Mouse (Mus musculus): ENCODE data around the gene Ablim2. TPM values are rescaled to one million over a fixed set of nuclear protein-coding genes. Genes with fewer than 3 reads are reported as not detected.
A peak's percentile ranks its signal among the peaks of the same experiment; 100 is the strongest.

The Ablim2 gene
- polyA plus RNA-seq, 1 experiment from 2014 or later, result 5.7 TPM

DNA sequence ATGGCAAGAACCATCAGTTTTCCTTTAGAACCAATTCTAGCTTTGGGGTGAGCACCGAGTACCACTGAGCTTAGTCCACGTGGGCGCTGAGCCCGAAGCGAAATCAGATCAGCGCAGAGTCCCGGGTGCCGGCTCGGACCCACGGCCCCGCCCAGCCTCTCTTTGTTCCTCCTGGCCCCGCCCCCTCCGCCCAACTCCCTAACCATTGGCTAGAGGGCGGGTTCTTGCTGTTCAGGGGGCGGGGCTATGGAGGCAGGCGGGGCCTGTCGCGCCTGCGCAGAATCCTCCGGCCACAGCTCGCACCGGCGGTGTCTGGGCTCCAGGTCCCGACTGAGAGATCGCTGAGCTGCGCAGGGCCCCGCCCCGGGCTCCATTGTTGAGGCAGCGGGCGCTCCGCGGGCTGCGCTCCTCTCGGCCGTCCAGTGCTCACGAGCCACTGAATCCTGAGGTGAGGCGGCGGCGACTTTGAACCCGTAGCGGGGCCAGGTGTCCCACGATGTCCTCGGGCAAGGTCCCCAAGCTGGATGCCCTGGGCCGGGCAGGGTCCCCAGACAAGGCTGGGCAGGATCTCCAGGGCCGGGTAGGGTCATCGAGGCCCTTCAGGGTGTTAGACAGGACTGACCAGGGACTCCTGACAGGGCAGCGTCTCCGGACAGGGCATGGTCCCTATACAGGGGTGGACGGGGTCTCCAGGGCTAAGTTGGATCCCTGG, 135.6 kb downstream of the Ablim2 start, which contains the start of gene Afap1:
Gene Afap1, plus strand, starts transcription at position 227 of the 712 bp plus-strand sequence.
- H3K9me3 ChIP-seq (ENCODE audit: control insufficient read depth, low read length), result no peaks in the 10 kb centered on the region
- peak within 1 kb of the TSS; percentile 89 for H3K4me3 ChIP-seq (ENCODE audit: low read length)
- no peaks in the 10 kb centered on the region for H3K36me3 ChIP-seq (ENCODE audit: control insufficient read depth, insufficient read depth, low read length)
- under 1% methylated on average over 49 of the region's 49 CpGs for WGBS
- peak within 1 kb of the TSS; percentile 86 for H3K9ac ChIP-seq (ENCODE audit: low read depth, low read length)
- H3K27me3 ChIP-seq (replicated peaks; ENCODE audit: control insufficient read depth, insufficient read depth, low read length), result no peaks in the 10 kb centered on the region
- H3K4me1 ChIP-seq (ENCODE audit: control insufficient read depth, insufficient read depth, low read length), result peaks cover 17% of the 10 kb centered on the region
- ATAC-seq, result peak; percentile 96
- peak within 1 kb of the TSS; percentile 78 for H3K27ac ChIP-seq (ENCODE audit: low read length)
- peak within 1 kb of the TSS; percentile 78 for H3K4me2 ChIP-seq (ENCODE audit: low read depth, low read length)

DNA sequence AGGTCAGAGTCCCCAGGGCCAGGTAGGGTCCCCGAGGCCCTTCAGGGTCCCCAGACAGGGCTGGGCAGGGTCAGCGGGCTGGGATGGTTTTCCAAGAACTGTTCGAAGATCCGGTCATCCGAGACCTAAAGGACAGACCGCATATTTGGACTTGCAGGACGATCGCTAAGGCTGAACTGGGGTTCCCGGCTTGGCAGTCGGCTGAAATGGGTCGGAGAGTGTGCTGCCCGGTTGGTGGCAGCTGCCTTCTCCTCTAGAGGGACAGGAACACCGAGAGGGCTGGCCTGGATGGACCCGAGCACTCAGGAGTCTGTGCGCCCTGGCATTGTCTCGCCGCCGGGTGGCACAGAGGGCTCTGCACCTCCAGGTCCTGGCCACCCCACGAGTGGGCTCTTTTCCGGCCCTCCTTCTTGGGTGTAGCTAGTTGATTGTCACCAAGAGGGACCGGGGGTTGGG, 136.2 kb downstream of the Ablim2 start:
- Histone ChIP-seq H3K4me2 (ENCODE audit: low read depth, low read length) (peak overlapping the region; percentile 78), H3K9me3 (ENCODE audit: control insufficient read depth, low read length) (no peaks in the 10 kb centered on the region), H3K4me1 (ENCODE audit: control insufficient read depth, insufficient read depth, low read length) (peaks cover 17% of the 10 kb centered on the region), H3K9ac (ENCODE audit: low read depth, low read length) (peak overlapping the region; percentile 86), H3K27me3 (replicated peaks; ENCODE audit: control insufficient read depth, insufficient read depth, low read length) (no peaks in the 10 kb centered on the region), H3K4me3 (ENCODE audit: low read length) (peak overlapping the region; percentile 89), H3K27ac (ENCODE audit: low read length) (peak overlapping the region; percentile 78), H3K36me3 (ENCODE audit: control insufficient read depth, insufficient read depth, low read length) (no peaks in the 10 kb centered on the region)
- under 1% methylated on average over 21 of the region's 21 CpGs for WGBS
- ATAC-seq, result peak; percentile 41

DNA sequence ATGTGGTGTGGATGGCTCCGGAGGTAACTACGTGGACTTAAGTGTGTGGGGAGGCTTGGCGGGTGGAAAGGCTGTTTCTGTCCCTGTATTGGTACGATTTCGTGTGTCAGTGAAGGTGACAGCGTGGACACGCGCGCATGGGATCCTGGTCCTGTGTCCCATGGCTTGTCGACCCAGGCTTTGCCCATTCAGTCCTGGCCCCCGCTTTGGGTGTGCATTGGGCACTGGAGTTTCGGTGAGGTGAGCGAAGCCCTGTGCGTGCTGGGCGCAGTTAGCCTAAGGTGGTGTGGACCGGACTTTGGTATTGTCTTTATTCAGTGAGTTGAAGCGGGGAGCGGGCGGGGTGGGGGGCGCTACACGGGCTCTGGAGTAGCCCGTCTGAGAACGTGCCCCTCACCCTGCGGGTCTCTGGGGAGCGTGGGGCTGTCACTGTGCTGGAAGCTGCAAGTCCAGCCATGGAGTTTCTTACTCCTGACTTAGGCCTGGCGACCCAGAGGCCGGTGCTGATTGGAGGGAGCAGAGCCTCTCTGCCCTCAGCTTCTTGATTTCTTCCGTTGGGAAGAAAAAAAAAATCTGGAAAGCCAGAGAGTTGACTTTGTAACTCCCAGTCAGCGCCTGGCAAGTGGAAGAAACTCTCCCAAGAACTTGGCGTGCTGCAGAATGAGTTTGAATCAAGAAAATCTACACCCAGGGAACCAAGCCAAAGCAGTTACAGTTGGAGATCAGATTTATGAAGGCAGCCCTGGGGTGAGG, 136.8 kb downstream of the Ablim2 start:
- Histone ChIP-seq H3K27me3 (replicated peaks; ENCODE audit: control insufficient read depth, insufficient read depth, low read length) (no peaks in the 10 kb centered on the region), H3K4me1 (ENCODE audit: control insufficient read depth, insufficient read depth, low read length) (peaks cover 18% of the 10 kb centered on the region)
- 7% methylated on average over 30 of the region's 30 CpGs for WGBS

DNA sequence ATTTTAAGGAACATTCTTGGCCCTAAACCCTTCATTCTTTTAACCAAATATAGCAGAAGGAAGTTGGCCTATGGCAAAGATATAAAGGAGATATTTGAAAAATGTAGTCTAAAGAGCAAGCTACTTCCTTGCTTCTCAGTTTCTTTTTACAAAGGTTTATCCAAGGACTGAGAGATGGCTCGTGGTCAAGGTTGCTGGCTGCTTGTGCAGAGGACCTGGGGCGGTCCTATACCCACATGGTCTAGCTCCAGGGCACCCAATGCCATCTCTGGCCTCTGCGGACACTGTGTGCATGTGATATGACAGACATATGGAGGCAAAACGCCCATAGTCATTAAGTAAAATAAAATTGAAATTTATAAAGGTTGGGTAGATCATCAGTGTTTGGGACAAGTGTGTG, 138.2 kb downstream of the Ablim2 start:
- no peaks in the 10 kb centered on the region for H3K36me3 ChIP-seq (ENCODE audit: control insufficient read depth, insufficient read depth, low read length)
- H3K27ac ChIP-seq (ENCODE audit: low read length), result no peak overlapping the region
- no peaks in the 10 kb centered on the region for H3K9me3 ChIP-seq (ENCODE audit: control insufficient read depth, low read length)
- no peak overlapping the region for H3K9ac ChIP-seq (ENCODE audit: low read depth, low read length)
- no peak overlapping the region for H3K4me3 ChIP-seq (ENCODE audit: low read length)
- peaks cover 32% of the 10 kb centered on the region for H3K4me1 ChIP-seq (ENCODE audit: control insufficient read depth, insufficient read depth, low read length)
- no peak overlapping the region for H3K4me2 ChIP-seq (ENCODE audit: low read depth, low read length)
- WGBS, result 85% methylated on average over 4 of the region's 4 CpGs
- H3K27me3 ChIP-seq (replicated peaks; ENCODE audit: control insufficient read depth, insufficient read depth, low read length), result no peaks in the 10 kb centered on the region
- no peak for ATAC-seq

More for the DNA sequence above, 136.8 kb downstream of the Ablim2 start:
- Histone ChIP-seq H3K4me3 (ENCODE audit: low read length) (peak overlapping the region; percentile 89), H3K9me3 (ENCODE audit: control insufficient read depth, low read length) (no peaks in the 10 kb centered on the region), H3K4me2 (ENCODE audit: low read depth, low read length) (peak overlapping the region; percentile 78), H3K9ac (ENCODE audit: low read depth, low read length) (peak overlapping the region; percentile 86), H3K27ac (ENCODE audit: low read length) (peak overlapping the region; percentile 78), H3K36me3 (ENCODE audit: control insufficient read depth, insufficient read depth, low read length) (no peaks in the 10 kb centered on the region)
- ATAC-seq, result no peak

DNA sequence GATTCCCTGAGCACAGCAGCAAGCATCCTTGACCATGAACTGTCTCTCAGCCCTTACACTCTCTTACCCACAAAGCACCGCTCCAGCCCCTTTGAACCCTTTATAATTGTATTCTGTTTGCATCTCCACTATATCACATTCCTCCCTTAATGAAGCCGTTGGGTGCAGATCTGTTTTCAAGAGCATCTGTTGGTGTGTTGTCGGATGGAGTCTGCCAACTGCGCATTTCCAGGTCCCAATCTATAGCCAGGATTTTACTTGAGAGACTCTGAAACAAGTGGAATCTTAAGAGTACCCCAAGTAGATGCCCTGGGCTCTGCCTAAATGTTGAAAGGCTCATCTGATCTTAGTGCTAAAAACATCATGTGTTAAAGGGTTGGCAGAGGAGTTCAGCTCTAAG, 138.9 kb downstream of the Ablim2 start:
- H3K4me1 ChIP-seq (ENCODE audit: control insufficient read depth, insufficient read depth, low read length), result peaks cover 37% of the 10 kb centered on the region
- no peak for ATAC-seq
- no peaks in the 10 kb centered on the region for H3K27me3 ChIP-seq (replicated peaks; ENCODE audit: control insufficient read depth, insufficient read depth, low read length)
- H3K9me3 ChIP-seq (ENCODE audit: control insufficient read depth, low read length), result no peaks in the 10 kb centered on the region
- 88% methylated on average over 4 of the region's 4 CpGs for WGBS
- no peak overlapping the region for H3K4me3 ChIP-seq (ENCODE audit: low read length)
- no peak overlapping the region for H3K4me2 ChIP-seq (ENCODE audit: low read depth, low read length)
- H3K36me3 ChIP-seq (ENCODE audit: control insufficient read depth, insufficient read depth, low read length), result no peaks in the 10 kb centered on the region
- no peak overlapping the region for H3K27ac ChIP-seq (ENCODE audit: low read length)
- H3K9ac ChIP-seq (ENCODE audit: low read depth, low read length), result no peak overlapping the region

DNA sequence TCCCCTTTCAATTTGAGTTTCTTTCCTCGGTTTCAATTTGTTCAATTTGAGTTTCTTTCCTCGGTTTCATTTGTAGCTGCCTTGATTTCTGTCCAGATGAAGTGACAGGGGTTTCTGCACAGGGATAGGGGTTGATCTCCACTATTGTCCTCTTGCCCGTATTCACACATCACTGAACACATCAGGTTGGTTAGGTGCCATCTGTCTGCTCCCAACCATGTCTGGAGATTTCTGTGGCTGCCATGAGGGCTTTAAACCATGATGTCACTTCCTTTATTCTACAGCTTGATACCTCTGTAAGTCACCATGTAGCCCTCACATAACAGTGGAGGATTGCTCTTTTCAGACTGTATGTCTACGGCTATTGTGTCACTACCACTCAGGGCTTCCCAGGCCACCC, 139.5 kb downstream of the Ablim2 start:
- no peak for ATAC-seq
- peaks cover 37% of the 10 kb centered on the region for H3K4me1 ChIP-seq (ENCODE audit: control insufficient read depth, insufficient read depth, low read length)
- 84% methylated on average over 4 of the region's 4 CpGs for WGBS
- no peaks in the 10 kb centered on the region for H3K36me3 ChIP-seq (ENCODE audit: control insufficient read depth, insufficient read depth, low read length)
- H3K9ac ChIP-seq (ENCODE audit: low read depth, low read length), result no peak overlapping the region
- no peak overlapping the region for H3K27ac ChIP-seq (ENCODE audit: low read length)
- no peaks in the 10 kb centered on the region for H3K9me3 ChIP-seq (ENCODE audit: control insufficient read depth, low read length)
- H3K4me3 ChIP-seq (ENCODE audit: low read length), result no peak overlapping the region
- no peak overlapping the region for H3K4me2 ChIP-seq (ENCODE audit: low read depth, low read length)
- H3K27me3 ChIP-seq (replicated peaks; ENCODE audit: control insufficient read depth, insufficient read depth, low read length), result no peaks in the 10 kb centered on the region

DNA sequence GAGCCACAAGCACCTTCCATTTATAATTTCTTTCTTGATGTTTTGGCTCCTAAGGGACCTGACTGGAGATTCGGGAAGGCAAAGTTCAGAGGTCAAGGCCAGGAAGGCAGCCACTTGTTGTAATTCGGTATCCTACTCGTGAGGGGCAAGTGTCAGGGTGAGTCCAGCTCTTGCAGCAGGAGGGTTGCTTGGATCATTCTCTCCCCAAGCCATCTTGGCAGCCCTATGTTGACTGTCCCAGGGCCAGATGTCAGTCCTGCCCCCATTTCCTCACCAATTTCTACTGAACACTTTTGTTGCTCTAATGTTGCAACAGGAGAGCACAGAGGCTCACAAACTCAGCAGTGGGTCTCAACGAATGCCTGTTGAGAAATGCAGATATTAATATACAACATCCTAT, 140.4 kb downstream of the Ablim2 start:
- H3K9ac ChIP-seq (ENCODE audit: low read depth, low read length), result no peak overlapping the region
- no peaks in the 10 kb centered on the region for H3K9me3 ChIP-seq (ENCODE audit: control insufficient read depth, low read length)
- no peaks in the 10 kb centered on the region for H3K27me3 ChIP-seq (replicated peaks; ENCODE audit: control insufficient read depth, insufficient read depth, low read length)
- H3K4me1 ChIP-seq (ENCODE audit: control insufficient read depth, insufficient read depth, low read length), result peaks cover 36% of the 10 kb centered on the region
- no peaks in the 10 kb centered on the region for H3K36me3 ChIP-seq (ENCODE audit: control insufficient read depth, insufficient read depth, low read length)
- H3K4me2 ChIP-seq (ENCODE audit: low read depth, low read length), result no peak overlapping the region
- 64% methylated on average over 4 of the region's 4 CpGs for WGBS
- no peak overlapping the region for H3K4me3 ChIP-seq (ENCODE audit: low read length)
- no peak overlapping the region for H3K27ac ChIP-seq (ENCODE audit: low read length)
- ATAC-seq, result no peak

DNA sequence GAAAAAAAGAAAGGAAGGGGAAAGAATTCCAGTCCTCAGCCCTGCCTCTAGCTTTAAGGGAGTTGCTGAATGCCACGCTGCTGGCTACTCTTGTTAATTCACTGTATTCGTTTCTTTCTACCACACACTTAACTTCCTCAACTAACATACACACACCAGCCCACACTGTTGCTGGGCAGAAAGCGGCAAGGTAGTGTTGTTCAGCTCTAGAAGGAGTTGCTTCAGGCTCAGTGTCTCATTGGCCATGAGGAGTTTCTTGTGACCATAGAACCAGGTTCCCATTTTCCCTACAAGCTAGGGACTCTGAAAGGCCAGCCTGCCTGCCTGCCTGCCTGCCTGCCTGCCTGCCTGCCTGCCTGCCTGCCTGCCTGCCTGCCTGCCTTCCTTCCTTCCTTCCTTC, 141.3 kb downstream of the Ablim2 start:
- Histone ChIP-seq H3K4me3 (ENCODE audit: low read length) (no peak overlapping the region), H3K27ac (ENCODE audit: low read length) (no peak overlapping the region), H3K4me2 (ENCODE audit: low read depth, low read length) (no peak overlapping the region), H3K27me3 (replicated peaks; ENCODE audit: control insufficient read depth, insufficient read depth, low read length) (no peaks in the 10 kb centered on the region), H3K4me1 (ENCODE audit: control insufficient read depth, insufficient read depth, low read length) (peaks cover 40% of the 10 kb centered on the region), H3K9me3 (ENCODE audit: control insufficient read depth, low read length) (no peaks in the 10 kb centered on the region), H3K36me3 (ENCODE audit: control insufficient read depth, insufficient read depth, low read length) (no peaks in the 10 kb centered on the region), H3K9ac (ENCODE audit: low read depth, low read length) (no peak overlapping the region)
- 85% methylated on average over 3 of the region's 3 CpGs for WGBS
- no peak for ATAC-seq

DNA sequence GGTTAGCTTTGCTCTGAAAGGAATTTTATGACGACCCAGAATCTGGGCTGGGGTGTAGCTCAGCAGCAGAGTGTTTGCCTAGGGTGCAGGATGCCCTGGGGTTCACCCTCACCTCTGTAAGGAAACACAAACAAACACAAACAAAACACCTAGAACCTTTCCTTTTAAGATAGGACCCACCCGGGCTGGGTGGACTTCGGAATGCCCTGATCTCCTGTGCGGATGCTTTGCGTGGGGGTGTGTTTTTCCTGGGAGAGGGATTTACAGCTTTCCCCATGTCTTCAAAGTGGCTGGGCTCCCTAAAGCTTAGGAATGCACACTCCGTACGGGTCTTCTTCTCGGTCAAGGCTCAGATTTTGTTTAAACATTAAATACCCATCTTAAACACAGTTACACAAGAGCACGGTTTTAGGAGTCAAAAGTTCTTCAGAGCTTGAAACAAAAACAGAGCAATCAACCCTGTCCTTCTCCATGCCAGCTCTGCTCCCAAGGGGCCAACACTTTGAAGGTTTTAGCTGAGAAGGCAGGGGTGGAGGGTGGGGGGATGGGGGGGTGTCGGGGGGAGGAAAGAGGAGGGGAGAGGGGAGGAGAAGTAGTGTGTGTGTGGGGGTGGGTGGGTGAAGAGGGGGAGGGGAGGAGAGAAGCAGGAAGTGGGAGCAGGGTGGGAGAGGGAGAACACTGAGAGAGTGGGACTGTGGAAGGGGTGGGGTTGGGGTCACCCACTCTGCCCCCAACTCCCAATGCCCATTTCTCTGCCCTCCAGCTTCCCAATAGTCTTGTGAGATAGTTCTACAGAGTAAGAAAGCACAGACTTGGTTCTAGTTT, 142.9 kb downstream of the Ablim2 start:
- no peaks in the 10 kb centered on the region for H3K27me3 ChIP-seq (replicated peaks; ENCODE audit: control insufficient read depth, insufficient read depth, low read length)
- 10% methylated on average over 10 of the region's 10 CpGs for WGBS
- H3K4me1 ChIP-seq (ENCODE audit: control insufficient read depth, insufficient read depth, low read length), result peaks cover 34% of the 10 kb centered on the region
- H3K9me3 ChIP-seq (ENCODE audit: control insufficient read depth, low read length), result no peaks in the 10 kb centered on the region
- no peak overlapping the region for H3K4me3 ChIP-seq (ENCODE audit: low read length)
- ATAC-seq, result peak; percentile 16; the same call in 1 of the 2 replicates
- no peak overlapping the region for H3K9ac ChIP-seq (ENCODE audit: low read depth, low read length)
- peak overlapping the region; percentile 31; the same call in 1 of the 2 replicates for H3K27ac ChIP-seq (ENCODE audit: low read length)
- H3K4me2 ChIP-seq (ENCODE audit: low read depth, low read length), result peak overlapping the region; percentile 28; the same call in 1 of the 2 replicates
- H3K36me3 ChIP-seq (ENCODE audit: control insufficient read depth, insufficient read depth, low read length), result no peaks in the 10 kb centered on the region

Data from intestine, embryonic 16.5 days (tissue).